Mouse (Mus musculus) ovary, postnatal 14 days (tissue): Measurements from ENCODE around the gene Acox3.
"Not testable (repeated sequence)": the region's sequence is repeated elsewhere in the genome, so short reads cannot be mapped to it uniquely, and the experiment has no call there.

Experiments
- DNase-seq: peaks from one replicate; pipeline ENCODE4 v3.0.0; 2022; ENCODE audit warnings: low spot score

Acox3 gene

GRCm38 (mm10) chr5:35578411-35578810 is 4.4 kb upstream of the Acox3 start:
- no peak for DNase-seq

GRCm38 (mm10) chr5:35579247-35579893 is 3.5 kb upstream of the Acox3 start:
- no peak for DNase-seq

- no peak for DNase-seq
Observed at GRCm38 (mm10) chr5:35580156-35580922, 2.5 kb upstream of the Acox3 start.

- no peak for DNase-seq
Observed at GRCm38 (mm10) chr5:35583221-35583783, 462 bp downstream of the Acox3 start.

GRCm38 (mm10) chr5:35584259-35584658 is 1.4 kb downstream of the Acox3 start:
- DNase-seq: not testable (repeated sequence)

GRCm38 (mm10) chr5:35591497-35591896 is 8.7 kb downstream of the Acox3 start:
- DNase-seq: no peak

GRCm38 (mm10) chr5:35592081-35592736 is 9.4 kb downstream of the Acox3 start:
- no peak for DNase-seq

GRCm38 (mm10) chr5:35592824-35593223 is 10.0 kb downstream of the Acox3 start:
- no peak for DNase-seq

- no peak for DNase-seq
Observed at GRCm38 (mm10) chr5:35593272-35593671, 10.4 kb downstream of the Acox3 start.

GRCm38 (mm10) chr5:35594768-35595167 is 11.9 kb downstream of the Acox3 start:
- DNase-seq: no peak

GRCm38 (mm10) chr5:35595706-35596105 is 12.9 kb downstream of the Acox3 start:
- DNase-seq: peak; percentile 77

GRCm38 (mm10) chr5:35596169-35597160 is 13.6 kb downstream of the Acox3 start:
- DNase-seq: no peak

GRCm38 (mm10) chr5:35600233-35600632 is 17.4 kb downstream of the Acox3 start:
- DNase-seq: no peak

- no peak for DNase-seq
Observed at GRCm38 (mm10) chr5:35601526-35601925, 18.7 kb downstream of the Acox3 start.

- no peak for DNase-seq
Observed at GRCm38 (mm10) chr5:35605355-35605754, 22.5 kb downstream of the Acox3 start.

GRCm38 (mm10) chr5:35606800-35607199 is 24.0 kb downstream of the Acox3 start:
- DNase-seq: no peak

GRCm38 (mm10) chr5:35607784-35608183 is 24.9 kb downstream of the Acox3 start:
- no peak for DNase-seq

- no peak for DNase-seq
Observed at GRCm38 (mm10) chr5:35608559-35608958, 25.7 kb downstream of the Acox3 start.

- DNase-seq: peak; percentile 34
Observed at GRCm38 (mm10) chr5:35609381-35609780, 26.5 kb downstream of the Acox3 start.

GRCm38 (mm10) chr5:35609971-35610370 is 27.1 kb downstream of the Acox3 start:
- no peak for DNase-seq

GRCm38 (mm10) chr5:35610381-35610780 is 27.5 kb downstream of the Acox3 start:
- DNase-seq: no peak
